Mouse (Mus musculus): ENCODE data around the gene Stk17b.

GRCm38 (mm10) chr1:53795081-53795480 is 10.1 kb upstream of the Stk17b start:
- TF ChIP-seq CTCF (IDR thresholded peaks at IDR 0.05; ENCODE audit: low read depth, low read length) (no peak), POLR2A (IDR thresholded peaks at IDR 0.05; ENCODE audit: extremely low read depth, insufficient read depth, low read length) (no peak)
